Mouse (Mus musculus) MN1 (cell line): Measurements from ENCODE around the gene Ssc5d.
"Not testable (repeated sequence)": the region's sequence is repeated elsewhere in the genome, so short reads cannot be mapped to it uniquely, and the experiment has no call there.

Experiments used
- DNase-seq: peaks from one replicate; pipeline ENCODE4 v3.0.0-alpha.2; 2016; ENCODE audit warnings: low spot score

Gene Ssc5d

GRCm38 (mm10) chr7:4925441-4926381 lies at the start of gene Ssc5d:
Ssc5d (plus strand) TSS chr7:4925785.
- peak; percentile 74 for DNase-seq

DNA sequence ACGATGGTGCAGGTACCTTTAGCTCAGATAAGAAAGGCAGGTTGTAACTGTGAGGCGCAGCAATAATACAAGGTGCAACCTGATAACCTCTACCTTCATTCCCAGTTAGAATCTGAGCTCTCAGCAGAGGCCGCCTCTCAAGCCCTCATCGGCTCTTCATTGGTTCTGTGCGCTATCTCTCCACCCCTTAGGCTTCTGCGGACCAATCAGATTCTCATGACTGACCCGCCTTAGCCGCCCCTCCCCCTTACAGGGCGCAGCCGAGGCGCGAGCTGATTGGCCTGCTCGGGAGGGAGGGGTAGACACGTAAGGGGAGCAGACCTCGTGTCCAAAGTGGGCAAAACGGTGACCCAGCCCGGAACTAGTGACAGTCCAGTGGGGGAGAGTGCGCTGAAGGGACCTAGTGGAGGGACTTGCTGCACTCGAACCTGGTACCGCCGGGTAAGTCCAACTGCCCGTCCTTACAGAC lies 48.8 kb upstream of the Ssc5d start, which contains the start of gene Isoc2a:
TSS of gene Isoc2a (plus strand) at position 401 of the 469 bp plus-strand sequence.
- peak; percentile 94 for DNase-seq

GRCm38 (mm10) chr7:4877226-4877625 lies 48.4 kb upstream of the Ssc5d start:
- peak; percentile 28 for DNase-seq

- peak; percentile 15 for DNase-seq
These were observed 47.4 kb upstream of the Ssc5d start for GRCm38 (mm10) chr7:4878186-4878585.

DNA sequence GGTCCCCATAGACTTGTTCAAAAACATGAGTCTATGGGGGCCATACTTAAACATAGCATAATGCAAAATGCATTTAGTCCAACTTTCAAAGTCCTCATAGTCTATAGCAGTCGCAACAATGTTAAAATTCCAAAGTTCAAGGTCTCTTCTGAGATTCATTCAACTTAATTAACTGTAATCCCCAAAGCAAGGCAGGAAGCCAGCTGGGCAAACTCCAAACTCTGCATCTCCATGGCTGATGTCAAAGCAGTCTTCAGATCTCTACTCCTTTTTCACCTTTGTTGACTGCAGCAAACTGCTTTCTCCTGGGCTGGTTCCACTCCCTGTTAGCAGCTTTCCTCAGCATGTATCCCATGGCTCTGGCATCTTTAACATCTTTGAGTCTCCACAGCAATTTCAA lies 46.5 kb upstream of the Ssc5d start:
- not testable (repeated sequence) for DNase-seq

DNA sequence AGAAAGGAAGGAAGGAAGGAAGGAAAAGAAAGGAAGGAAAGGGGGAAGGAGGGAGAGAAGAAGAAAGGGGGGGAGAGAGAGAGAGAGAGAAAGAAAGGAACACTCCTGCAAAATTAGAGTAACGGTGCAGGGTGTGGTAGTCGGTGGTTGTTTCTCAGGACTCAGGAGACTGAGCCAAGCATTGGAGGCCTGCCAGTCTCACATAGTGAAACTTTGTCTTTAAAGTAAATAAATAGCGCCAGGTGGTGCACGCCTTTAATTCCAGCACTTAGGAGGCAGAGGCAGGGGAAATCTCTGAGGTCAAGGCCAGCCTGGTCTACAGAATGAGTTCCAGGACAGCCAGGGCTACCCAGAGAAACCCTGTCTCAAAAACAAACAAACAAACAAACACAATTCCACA lies 38.9 kb upstream of the Ssc5d start:
- no peak for DNase-seq

DNA sequence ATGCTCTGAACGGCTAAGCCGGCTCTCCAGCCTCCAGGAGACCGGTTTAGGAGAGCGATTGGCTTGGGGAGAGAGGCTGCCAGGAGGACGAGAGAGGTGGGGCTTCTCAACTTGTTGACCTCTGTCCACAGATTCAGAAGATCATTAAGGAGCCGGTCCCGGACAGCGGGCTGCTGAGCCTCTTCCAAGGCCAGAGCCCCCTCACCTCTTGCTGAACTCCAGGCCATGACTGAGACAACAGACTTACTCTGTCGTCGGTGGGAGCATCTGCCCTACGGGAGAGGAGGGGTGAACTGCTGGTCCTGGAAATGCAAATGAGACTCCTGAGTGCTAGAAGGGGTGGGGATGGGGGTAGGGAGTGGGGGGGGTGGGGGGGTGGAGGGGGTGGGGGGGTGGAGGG lies 30.4 kb upstream of the Ssc5d start:
- DNase-seq, result no peak

DNA sequence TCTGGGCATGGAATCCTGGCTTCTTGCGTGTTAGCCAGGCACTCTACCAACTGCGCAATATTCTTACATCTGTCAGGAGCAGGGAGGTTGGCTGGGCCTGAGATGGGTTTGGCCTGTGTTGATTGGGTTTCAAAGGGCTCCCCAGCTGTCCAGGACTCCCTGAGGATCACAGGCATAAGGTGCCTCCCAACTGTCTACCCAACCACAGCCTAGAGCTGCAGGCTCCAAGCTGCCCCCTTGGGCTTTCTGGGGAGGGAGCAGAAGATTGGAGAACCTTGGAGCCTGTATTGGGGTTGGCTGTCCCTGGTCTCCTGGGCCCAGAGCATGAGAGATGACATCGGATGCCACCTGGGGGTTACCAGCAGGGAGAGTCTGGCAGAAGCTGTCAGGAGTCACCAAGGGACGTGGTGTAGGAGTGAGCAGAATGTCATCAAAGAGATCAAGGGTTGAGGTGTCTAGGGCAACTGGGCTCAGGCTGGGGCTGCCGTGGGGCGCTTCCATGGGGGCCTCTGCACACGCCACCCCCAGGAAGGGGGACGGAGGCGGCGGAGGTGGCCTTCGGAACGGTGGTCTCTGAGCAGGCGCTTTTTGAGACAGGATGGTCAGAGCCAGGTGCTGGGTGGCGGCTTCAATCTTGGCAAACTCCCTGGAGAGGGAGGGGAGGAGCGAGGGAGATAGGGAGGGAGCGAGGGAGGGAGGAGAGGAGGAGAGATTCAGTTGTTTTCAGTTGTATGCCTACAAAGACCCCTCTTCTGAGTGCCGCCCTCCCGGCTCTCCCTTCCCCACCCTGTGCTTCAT lies 26.5 kb upstream of the Ssc5d start:
- DNase-seq, result no peak

DNA sequence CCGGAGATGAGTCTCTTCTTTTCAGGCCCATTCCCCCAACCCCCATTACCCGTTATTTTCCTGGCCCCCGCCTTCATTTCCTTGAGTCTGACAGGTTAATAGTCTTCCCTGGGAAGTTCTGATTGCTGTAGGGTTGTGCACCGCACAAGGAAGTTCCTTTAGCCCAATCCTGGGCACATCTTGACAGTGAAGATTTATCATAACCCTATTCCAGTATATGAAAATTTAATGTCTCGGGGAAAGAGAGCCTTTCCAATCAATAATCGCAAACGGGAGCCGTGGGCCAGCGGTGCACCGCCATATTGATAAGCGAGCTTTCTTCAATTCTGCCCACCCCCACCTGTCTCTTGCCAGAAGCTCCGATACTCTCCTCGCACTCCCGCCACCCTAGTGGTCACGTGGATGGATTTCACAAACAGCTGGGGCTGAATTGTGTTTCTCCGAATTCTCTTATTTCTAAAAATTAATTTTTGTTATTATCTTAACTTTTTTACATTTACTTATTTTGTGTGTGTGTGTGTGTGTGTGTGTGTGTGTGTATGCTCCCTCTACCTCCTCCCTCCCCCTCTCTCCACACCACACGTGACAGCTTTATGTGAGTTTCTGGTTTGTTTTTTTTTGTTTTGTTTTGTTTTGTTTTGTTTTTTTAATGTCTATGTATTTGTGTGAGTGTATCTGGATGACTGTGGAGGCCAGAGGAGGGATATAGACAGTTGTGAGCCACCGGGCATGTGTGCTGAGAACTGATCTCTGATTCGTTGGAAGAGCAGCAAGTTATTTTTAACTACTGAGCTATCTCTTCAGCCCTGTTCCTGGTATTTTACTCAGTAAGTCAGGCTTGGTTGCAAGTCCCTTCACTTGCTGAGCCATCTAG lies 25.7 kb upstream of the Ssc5d start:
- no peak for DNase-seq

GRCm38 (mm10) chr7:4900523-4900851 lies 25.1 kb upstream of the Ssc5d start:
- no peak for DNase-seq

GRCm38 (mm10) chr7:4901171-4901570 lies 24.4 kb upstream of the Ssc5d start:
- no peak for DNase-seq

DNA sequence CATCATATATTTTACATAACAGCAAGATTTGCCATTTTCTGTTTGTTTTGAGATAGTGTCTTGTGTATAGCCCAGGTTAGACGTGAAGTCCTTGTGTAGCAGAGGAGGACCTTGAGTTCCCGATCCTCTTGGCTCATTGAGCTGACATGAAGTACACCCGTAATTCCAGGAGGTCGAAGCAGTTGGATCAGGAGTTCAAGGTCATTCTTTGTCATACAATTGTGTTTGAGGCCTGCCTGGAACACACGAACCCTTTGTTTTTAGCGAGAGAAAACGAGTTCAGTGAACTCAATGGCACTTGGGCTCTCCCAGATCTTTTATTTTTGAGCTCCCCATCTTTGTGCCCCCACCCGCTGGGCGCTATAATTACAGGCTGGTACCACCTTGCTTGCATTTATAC lies 23.2 kb upstream of the Ssc5d start:
- no peak for DNase-seq

GRCm38 (mm10) chr7:4906466-4906950 lies 19.1 kb upstream of the Ssc5d start, which contains the start of gene Gm36210:
Gm36210 (minus strand) TSS chr7:4906516.
- no peak for DNase-seq

DNA sequence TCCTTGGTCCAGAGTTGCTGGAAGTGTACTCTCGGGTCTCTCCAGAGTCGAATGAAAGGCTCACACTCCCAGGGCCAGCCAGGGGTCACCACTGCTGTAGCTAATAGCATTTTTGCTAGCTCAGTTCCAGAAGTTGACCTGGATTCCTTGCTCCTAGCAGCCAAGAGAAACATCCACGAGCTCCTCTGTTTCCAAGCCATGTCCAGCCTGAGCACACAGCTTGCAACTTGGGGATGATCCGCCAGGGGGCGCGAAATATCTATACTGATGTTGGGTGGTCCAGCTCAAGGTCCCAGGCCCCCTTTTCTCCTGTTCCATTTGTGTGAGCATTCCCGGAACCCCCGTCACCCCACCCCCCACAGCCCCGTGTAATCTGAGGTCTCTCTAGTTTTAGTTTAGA lies 14.0 kb upstream of the Ssc5d start:
- DNase-seq, result no peak

GRCm38 (mm10) chr7:4912248-4912647 lies 13.3 kb upstream of the Ssc5d start:
- no peak for DNase-seq

- DNase-seq, result peak; percentile 94
These were observed 10.4 kb upstream of the Ssc5d start, which contains the start of gene Zfp628 for GRCm38 (mm10) chr7:4915007-4915665. Zfp628 (plus strand) TSS chr7:4915217.

DNA sequence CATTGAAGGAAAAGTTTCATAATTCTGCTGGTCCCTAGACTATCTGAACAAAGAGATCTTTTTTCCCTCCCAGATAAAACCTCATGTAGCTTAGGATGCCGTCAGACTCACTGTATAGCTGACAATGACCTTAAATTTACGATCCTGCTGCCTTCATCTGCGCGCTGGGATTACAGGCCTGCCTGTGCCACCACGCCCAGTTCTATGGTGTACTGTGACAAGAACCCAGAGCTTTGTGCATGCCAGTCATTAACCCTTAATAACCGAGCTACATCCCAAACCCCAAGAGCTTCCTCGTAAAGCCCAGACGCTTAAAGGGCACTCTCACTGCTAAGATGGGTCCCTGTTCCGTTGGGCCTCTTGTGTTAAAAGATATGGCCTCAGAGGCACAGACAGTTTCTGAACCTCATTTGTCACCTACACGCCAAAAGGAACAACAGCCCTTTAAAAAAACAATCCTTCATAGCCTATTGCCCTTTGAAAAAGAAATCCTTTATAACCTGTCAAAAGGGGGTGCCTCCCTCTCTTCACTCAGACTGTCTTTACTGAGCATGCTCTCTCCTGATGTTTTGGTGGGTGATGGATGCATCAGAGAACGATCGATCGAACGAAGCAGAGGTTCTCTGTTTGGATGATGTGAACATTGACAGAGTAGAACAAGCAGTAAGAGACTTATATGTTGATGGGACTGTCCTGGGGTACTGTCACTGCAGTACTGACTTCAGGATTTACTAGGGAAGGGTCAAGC lies 9.7 kb upstream of the Ssc5d start:
- DNase-seq, result peak; percentile 70

DNA sequence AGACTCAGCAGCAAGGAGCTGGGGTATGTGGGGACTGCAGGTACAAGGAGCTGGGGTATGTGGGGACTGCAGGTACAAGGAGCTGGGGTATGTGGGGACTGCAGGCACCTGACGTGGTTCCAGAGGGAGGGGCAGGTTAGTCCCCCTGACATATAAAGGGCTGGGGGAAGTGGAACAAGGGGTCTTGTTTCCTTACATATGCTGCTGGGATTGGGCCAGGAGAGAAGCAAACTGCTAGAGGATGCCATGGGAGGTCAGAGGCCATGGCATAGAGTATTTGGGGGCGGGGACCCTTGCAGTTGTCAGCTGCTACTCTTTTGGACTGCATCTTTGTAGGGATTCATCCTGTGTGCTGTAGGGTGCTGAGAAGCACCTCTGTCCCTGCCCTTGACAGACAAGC lies 8.1 kb upstream of the Ssc5d start:
- no peak for DNase-seq

- DNase-seq, result no peak
These were observed 6.9 kb upstream of the Ssc5d start for GRCm38 (mm10) chr7:4918681-4919080.

GRCm38 (mm10) chr7:4919096-4919495 lies 6.5 kb upstream of the Ssc5d start:
- DNase-seq, result no peak
